Mouse (Mus musculus) liver, postnatal 0 days (tissue): Measurements from ENCODE around the gene Wdhd1.

Experiments
- CTCF ChIP-seq: sonication (generic); IDR thresholded peaks from 2 replicates; pipeline ENCODE4 v1.5.1; 2016; ENCODE audit warnings: antibody characterized with exemption, low read depth
- EP300 ChIP-seq: IDR thresholded peaks from 2 replicates; pipeline ENCODE4 v1.6.1; 2016; ENCODE audit warnings: antibody characterized with exemption, low read depth, mild to moderate bottlenecking

DNA sequence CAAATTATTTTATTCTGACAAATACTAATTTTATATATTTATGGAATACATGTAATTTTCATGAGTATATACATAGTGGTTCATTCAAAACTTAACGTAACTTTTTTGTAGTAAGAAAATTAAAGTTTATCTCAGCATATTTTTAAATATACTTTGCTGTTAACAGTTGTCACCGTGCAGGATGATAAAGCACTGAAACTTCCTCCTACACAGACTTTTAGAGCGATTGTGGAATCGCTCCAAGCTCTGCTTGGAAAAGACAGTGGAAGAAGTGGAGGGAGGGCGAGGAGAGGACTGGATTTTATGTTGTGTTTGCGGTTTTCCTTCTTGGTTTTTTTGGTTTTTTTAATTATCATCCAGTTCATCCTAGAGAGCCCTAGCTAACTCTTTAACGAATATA lies 6.9 kb upstream of the Wdhd1 start:
- no peak for TF ChIP-seq CTCF
- TF ChIP-seq EP300, result no peak
